Mouse (Mus musculus): ENCODE results near the gene Impg2.

Gene Impg2

GRCm38 (mm10) chr16:56204051-56204450 is at the start of gene Impg2:
Impg2 (plus strand) TSS chr16:56204313.
- CTCF ChIA-PET, result no interaction called here

GRCm38 (mm10) chr16:56163466-56163865 is 40.6 kb upstream of the Impg2 start:
- CTCF ChIA-PET, result no interaction called here

GRCm38 (mm10) chr16:56170247-56170646 is 33.9 kb upstream of the Impg2 start:
- CTCF ChIA-PET, result no interaction called here

GRCm38 (mm10) chr16:56175867-56176581 is 28.1 kb upstream of the Impg2 start:
- CTCF ChIA-PET, result no interaction called here

GRCm38 (mm10) chr16:56186863-56187262 is 17.2 kb upstream of the Impg2 start:
- CTCF ChIA-PET, result no interaction called here

GRCm38 (mm10) chr16:56188198-56188597 is 15.9 kb upstream of the Impg2 start:
- CTCF ChIA-PET, result interaction anchor here (0.6 kb wide), 1 partner anchor 219 kb away, joined by 3 read pairs; no protein-coding TSS in a partner anchor

GRCm38 (mm10) chr16:56212740-56213139 is 8.6 kb downstream of the Impg2 start:
- CTCF ChIA-PET, result no interaction called here

- CTCF ChIA-PET, result no interaction called here
Observed at GRCm38 (mm10) chr16:56227686-56228085, 23.6 kb downstream of the Impg2 start.

GRCm38 (mm10) chr16:56229455-56229854 is 25.3 kb downstream of the Impg2 start:
- CTCF ChIA-PET, result no interaction called here

GRCm38 (mm10) chr16:56231300-56231699 is 27.2 kb downstream of the Impg2 start:
- CTCF ChIA-PET, result no interaction called here

GRCm38 (mm10) chr16:56232736-56233135 is 28.6 kb downstream of the Impg2 start:
- CTCF ChIA-PET, result no interaction called here

GRCm38 (mm10) chr16:56246031-56246430 is 41.9 kb downstream of the Impg2 start:
- CTCF ChIA-PET, result no interaction called here

- CTCF ChIA-PET, result no interaction called here
Observed at GRCm38 (mm10) chr16:56273917-56274316, 69.8 kb downstream of the Impg2 start.

GRCm38 (mm10) chr16:56279060-56279459 is 74.9 kb downstream of the Impg2 start:
- CTCF ChIA-PET, result no interaction called here

GRCm38 (mm10) chr16:56279752-56280151 is 75.6 kb downstream of the Impg2 start:
- CTCF ChIA-PET, result no interaction called here

GRCm38 (mm10) chr16:56281336-56281735 is 77.2 kb downstream of the Impg2 start:
- CTCF ChIA-PET, result interaction anchor here (0.6 kb wide), 1 partner anchor 564 kb away, joined by 4 read pairs; no protein-coding TSS in a partner anchor

- CTCF ChIA-PET, result no interaction called here
Observed at GRCm38 (mm10) chr16:56283330-56283729, 79.2 kb downstream of the Impg2 start.

GRCm38 (mm10) chr16:56283873-56284272 is 79.8 kb downstream of the Impg2 start:
- CTCF ChIA-PET, result no interaction called here

- CTCF ChIA-PET, result no interaction called here
Observed at GRCm38 (mm10) chr16:56286076-56286475, 82.0 kb downstream of the Impg2 start.

- CTCF ChIA-PET, result no interaction called here
Observed at GRCm38 (mm10) chr16:56286977-56287376, 82.9 kb downstream of the Impg2 start.

GRCm38 (mm10) chr16:56294887-56295286 is 90.8 kb downstream of the Impg2 start:
- CTCF ChIA-PET, result no interaction called here

GRCm38 (mm10) chr16:56295888-56296648 is 92.0 kb downstream of the Impg2 start:
- CTCF ChIA-PET, result no interaction called here

GRCm38 (mm10) chr16:56298248-56298647 is 94.1 kb downstream of the Impg2 start:
- CTCF ChIA-PET, result no interaction called here

Measured in spleen, embryonic (tissue).